Mouse (Mus musculus) WW6 (cell line): ENCODE data around the gene H2afy.
A peak's percentile ranks its signal among the peaks of the same experiment; 100 is the strongest.

Source experiments
- DNase-seq: peaks from one replicate; pipeline ENCODE4 v3.0.0-alpha.2; 2013; ENCODE audit warnings: low read depth, low spot score

The H2afy gene

DNA sequence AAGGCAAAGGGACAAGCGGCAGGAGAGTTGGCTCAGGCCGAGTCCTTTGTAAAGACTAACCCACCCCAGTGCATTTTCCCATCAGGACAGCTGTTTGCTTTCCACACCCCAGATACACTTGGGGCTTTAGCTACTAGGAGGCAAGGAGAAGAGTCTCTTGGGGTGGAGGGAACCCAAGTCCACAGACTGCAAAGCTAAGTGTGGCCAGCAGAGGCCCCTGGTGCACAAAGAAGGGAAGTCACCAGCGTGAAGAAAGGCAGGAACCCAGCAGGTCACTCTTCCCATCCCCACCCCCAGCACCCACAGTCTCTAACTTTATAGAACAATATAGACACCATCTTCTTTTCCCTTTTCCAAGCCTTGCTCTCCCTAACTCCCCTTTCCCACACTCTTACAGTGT is 9.4 kb upstream of the H2afy start:
- no peak for DNase-seq

DNA sequence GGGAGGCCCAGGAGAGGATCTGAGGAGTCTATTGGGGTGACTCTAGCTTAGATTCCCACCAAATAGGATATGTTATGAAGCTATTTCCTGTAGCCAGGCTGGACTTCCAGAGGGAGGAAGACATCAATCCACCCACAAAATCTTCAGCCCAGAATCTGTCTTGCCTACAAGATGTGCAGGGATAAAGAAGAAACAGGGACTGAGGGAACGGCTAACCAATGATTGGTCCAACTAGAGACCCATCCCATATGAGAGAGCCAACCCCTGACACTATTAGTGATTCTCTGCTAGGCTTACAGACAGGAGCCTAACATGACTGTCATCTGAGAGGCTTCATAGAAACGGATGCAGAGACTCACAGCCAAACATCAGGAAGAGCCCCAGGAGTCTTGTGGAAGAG is 7.9 kb upstream of the H2afy start:
- no peak for DNase-seq

DNA sequence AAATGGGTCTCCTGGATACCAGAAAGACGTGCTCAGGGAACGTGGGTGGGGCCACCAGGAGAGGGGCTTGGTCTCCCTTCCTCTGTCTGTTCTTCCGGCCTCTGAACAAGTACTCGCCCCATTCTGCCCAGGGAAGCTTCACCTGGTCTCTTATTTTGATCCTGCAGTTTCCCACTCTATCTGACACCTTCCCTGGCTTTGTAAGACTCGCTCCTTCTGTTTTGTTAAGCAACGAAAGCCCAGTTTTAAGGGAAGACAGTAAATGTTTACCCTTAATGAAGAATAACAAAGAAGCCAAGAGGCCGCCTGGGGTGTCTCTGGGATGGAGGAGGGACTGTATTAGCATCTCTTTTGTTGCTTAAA is 7.0 kb upstream of the H2afy start:
- peak; percentile 82 for DNase-seq

DNA sequence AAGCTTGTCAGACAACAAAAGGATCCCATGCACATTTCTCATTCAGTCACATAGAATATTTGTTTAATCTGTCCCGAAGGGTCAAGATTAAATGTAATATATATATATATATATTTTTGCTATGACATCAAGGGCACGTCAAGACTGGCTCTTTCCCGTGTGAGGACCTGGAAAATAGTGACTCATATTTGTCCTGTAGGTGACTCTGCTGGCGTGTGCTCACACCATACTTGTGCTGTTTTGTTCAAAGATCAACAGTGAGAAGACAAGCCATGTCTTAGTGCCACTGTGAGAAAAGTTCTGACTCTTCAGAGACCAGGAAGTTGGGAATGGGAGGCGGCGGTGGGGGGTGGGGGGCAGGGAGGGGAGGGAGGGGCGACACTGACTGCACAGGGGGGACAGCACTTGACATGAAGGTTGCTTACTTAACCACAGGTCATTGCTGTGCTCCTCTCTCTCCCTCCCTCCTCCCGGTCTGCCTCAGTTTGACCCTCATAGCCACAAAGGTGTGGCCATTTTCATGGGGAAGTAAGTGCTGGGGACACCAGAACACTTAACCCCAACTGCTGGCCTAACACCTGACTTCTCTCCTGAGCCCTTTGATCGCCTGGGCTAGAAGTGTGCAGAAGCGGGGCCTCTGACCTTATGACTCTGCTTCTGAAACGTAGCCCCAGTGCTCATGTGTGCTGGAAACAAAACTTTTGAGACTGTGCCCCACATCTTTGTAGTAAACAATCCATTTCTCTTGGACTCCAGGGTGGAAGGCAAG is 6.4 kb upstream of the H2afy start:
- DNase-seq, result no peak

DNA sequence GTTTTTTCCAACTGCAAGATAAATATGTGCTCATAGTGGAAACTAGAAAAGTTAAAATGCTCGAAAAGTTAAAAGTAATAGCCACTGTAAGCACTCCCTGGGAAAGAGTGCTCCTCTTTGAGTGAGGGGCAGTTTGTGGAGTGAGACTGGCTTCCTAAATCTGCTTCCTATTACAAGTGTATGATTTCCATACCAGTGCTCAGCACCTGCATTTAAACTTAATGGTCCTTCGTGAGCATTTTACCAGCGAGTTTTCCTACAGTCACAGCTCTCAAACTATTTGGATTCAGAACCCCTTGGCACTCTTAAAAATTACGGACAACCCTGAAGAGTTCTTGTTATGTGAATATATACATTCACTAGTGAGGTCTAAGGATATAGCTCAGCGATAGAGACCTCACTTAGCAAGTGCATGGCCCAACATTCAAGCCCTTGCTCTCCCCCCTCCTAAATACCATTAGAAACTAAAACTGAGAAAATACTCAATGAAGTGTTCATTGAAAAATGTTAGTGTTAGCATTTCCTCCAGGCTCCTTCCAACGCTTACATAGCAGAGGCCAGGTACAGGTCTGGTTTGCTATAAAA is 3.1 kb upstream of the H2afy start:
- DNase-seq, result no peak

DNA sequence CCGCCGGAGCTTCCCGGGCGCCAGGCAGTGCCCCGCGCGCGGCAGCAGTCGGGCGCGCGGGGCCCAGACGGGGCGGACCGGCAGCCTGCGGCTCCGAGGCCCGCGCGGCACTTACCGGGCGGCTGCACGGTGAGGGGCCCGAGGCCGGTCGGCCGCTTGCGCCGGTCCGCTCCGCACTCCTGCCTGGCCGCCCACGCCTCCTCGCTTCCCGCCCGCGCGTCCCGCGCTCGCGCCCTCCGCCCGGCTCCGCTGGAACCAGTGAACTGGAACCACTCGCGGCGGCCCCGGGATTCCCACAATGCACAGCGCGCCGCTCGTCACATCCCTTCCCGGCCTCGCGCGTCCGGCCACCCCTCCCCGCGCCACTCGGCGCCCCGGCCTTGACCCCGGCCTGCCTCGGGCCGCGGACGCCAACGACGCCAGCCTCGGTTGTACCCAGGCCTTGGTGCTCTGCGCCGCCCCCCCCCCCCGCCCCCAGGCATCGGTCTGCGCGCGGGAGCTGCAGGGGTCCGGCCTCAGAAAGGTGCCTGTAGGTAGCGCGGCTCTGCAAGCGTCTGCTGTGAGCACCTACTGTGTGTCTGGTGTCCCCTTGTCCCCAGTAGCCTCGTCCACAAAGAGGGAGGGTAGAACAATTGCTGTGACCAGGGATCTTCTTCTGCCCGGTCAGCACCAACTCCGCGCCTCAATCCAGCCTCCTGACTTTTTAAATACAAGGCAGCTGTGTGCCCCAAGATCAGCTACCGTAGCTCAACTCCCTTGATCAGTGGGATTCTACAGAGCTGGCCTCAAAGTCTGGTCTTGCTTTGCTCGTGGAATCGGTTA is 719 bp downstream of the H2afy start:
- DNase-seq, result no peak

DNA sequence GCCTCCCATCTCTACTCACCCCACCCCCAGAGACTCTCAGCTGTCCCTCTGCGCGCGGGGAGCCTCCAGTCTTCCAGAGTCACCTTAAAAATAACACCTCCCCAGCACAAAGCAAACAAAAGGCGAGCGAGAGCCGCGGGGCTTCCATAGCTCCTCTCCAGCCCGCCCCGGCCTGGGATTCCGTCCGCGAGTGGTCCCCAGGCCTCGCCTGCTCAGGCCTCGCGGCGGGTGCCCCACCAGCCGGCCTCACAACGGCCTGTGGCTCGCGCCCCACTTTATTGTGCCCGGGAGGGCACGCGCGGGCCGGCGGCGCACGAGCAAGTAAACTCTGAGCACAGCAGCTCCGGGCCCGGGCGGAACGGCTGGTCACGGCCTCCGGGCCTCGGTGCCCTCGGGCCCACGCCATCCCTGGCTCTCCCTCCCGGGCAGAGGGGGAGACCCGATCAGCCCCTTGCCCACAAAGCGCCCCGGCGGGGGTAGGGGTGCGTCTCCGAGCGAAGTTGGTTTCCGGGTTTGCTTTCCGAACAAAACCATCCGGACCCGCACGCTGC is 1.5 kb downstream of the H2afy start:
- DNase-seq, result no peak

DNA sequence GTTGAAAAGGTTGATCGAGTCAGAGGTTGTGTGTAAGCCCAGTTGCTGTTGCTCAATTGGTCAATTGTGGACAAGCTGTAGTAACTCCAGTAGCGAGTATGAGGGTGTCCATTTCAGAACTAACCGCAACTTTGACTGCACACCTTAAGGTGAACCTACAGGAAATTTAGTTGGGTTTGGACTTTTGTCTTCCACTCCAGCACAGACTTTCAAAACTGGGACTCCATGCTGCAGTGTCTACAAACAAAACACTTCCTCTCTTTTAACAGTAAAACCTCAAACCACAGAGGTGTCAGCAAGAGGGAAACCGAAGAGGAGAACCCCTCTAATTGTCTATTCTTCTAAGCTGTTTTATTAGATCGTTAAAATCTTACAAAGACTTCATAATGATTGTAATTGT is 2.1 kb downstream of the H2afy start:
- no peak for DNase-seq

DNA sequence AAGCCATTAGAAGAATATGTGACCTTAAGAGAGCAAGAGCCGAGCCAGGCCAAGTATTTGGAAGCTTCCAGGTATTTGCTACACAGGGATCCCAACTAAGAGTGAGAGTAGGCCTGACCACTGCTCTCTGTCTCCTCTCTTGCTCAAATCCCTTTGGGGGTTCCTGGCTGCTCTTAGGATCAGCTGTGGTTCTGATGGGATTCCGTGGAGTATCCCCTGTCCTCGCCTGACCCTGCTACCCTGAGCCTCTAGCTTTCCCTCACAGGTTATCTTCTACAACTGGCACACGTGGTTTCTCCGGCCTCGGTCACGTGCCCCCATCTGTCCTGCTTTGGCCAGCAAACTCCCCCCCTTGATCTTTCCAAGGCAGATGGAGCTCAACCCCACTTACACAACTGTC is 3.2 kb downstream of the H2afy start:
- no peak for DNase-seq

DNA sequence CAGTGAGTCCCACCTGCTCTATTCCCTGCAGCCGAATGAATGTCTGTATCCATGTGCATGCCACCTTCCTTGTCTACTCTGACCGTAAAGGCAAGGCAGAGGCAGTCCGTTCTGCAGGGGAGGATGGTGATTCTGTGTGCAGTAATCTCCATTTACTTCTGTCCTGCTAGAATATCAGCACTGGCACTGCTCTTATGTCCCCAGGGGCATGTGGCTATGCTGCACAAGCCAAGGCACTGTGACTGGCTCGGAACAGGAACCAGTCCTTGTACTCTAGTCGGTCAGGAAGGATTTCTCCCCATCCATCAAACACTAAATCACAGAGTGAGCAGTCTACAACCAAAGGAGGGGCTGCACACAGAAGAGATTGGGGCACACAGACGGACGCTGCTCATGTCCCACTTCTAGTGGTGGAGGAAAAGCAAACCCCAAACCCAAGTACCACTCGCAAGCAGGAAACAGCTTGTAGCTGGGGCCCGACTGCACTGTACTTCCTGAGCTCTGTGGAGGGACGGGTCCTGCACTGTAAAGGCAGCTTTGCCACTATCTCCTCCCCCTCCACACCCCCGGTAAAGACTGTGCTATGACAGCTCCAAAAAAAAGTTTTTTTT is 3.7 kb downstream of the H2afy start:
- no peak for DNase-seq

DNA sequence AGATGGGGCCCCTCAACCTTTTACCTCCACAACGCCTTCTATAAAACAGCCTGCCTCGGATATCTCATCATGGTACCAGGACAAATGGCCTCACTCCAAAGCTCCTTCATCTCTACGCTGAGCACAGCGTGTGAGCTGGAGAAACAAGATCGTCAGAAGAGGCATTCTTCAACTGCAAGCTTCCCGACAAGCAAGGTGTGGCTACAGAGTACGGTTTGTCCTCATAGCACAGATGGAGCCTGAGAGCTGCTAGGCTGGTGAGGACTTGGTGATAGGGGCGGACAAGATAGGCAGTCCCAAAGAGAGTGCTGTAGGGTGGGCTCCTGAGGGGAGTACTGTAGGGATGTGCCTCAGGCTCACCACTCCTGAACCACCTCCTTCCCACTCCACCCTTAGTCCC is 5.6 kb downstream of the H2afy start:
- no peak for DNase-seq

DNA sequence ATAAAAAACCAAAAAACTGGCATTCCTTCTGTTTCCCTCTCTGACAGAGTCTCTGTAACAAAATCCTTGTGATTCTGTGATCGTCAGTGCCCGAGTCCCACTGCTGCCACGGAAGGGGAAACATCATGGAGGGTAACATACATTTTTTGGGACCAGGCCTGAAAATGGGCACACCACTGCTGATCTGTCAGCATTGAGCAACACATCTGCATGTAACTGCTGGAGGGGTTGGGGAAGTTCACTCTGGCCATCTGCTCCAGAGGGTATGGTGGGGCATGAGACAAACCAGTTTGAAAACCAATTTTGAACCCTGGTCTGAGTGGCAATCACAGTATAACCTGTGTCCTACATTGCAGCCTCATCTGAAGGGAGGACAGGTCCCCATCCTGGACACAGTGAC is 6.6 kb downstream of the H2afy start:
- no peak for DNase-seq

DNA sequence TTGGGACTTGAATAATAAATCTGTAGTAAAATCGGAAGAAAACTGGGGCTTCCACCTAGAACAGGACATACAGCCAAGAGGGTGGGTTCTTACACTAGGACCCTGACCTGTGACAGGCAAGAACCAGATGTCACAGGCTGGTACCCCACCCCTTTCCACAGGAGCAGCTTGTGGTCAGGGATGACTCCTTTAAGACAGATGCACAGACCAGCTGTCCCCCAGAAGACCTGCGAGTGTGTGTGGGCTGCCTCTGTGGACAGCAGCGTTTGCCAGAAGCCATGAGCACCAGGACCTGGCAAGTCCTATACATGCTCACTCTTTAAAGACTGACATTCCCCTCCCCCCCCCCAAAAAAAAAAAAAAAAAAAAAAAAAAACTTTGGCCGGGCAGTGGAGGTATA is 7.1 kb downstream of the H2afy start:
- DNase-seq, result no peak

DNA sequence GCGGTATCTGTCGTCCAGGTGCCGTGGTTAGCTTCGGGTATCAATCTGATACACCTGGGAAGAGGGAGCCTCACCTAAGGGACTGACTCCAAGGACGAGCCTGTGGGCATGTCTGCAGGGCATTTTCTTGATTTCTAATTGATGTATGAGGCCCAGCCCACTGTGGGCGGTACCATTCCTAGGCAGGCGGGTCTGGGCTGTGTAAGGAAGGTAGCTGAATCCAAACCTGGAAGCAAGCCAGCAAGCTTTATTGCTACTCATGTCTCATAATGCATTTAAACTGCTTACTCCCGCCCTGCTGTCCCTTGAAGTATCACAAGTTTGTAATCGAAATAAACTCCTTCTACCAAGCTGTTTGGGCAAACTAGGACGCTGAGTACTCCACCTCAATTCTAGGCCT is 10.5 kb downstream of the H2afy start:
- DNase-seq, result no peak

DNA sequence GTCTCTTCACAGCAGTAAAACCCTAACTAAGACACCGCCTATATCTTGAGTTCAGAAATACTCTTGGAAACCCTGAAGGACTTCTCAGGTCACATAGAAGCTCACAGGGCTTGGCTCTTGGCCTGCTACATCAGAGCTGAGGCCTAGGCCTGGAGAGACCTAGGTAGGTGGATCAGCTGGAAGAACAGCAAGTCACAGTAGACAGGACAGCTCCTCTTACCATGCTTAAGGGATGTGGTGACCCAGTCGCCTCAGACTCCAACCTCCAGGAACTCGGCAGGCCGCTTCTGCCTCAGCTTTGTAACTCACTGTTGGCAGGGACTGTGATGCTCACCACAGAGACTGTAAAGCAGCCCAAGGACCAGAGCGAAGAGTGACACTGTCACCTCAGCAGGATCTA is 13.1 kb downstream of the H2afy start:
- DNase-seq, result no peak

DNA sequence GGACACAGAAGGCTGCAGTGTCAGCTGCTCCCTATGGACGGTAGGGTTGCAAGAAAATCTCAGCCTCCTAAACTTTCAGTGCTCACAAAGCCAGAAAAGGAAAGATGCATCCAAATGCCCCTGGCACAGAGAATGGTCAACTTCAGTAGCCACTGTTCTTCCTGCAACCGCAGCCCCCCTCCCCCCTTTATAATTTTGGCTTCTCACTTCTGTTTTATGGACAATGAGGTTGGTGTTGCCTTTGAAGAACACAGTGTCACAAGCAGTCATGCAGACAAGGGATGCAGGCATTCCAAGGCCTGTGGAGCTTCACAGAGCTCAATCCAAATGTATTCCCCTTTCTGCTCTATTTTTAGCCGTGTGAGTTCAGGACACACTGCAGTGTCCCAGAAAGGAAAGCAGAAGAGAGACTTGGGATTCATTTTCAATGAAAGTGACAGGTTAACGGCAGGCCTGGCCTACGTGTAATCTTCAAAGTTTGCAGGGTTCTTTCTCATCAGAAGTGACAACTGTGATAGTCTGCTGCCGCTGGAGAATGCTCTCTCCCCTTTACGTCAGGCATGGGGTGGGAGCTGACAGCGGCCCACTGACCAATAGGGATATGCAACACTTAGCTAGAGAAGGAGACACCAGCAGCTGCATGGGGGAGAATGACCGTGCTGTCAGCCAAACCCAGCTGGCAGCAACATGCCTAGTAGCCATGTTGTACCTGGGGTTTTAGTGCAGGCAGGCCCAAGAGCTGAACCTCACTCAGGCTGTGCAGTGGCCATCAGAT is 18.0 kb downstream of the H2afy start:
- DNase-seq, result no peak

DNA sequence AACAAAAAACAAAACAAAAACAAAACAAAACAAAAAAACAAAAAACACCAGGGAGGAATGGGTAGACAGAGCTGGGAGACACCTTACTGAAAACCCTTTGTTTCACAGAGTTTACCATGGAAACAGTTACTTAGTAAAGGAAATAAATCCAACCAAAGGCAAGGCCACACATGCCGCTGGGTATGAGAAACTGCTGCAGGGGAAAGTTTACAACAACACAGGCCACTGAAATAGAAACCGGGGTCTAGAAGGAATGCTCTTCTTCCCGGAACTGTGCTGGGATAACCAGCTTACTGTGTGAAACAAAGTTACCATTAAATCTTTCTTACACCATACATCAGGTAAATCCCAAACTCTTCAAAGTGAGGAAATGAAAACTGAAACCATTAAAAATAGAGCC is 20.3 kb downstream of the H2afy start:
- DNase-seq, result no peak

DNA sequence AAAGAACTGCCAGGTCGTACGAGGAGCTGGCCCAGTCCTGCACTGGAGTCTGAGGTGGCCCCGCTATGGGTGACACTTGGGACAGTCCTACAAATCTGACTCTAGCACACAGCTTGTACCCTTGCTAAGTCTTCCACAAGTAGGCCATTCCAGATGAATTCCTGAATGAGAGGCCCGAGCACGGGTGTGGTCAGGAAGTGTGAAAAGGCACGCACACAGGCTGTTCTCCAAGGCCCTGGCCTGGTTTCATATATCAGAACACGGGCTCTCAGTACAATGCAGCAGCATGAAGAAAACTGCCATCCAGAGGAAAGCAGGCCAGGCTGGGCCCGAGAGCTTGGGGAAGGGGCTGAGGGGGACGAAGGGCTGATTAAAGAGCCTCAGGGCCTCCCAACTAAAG is 20.8 kb downstream of the H2afy start:
- no peak for DNase-seq

DNA sequence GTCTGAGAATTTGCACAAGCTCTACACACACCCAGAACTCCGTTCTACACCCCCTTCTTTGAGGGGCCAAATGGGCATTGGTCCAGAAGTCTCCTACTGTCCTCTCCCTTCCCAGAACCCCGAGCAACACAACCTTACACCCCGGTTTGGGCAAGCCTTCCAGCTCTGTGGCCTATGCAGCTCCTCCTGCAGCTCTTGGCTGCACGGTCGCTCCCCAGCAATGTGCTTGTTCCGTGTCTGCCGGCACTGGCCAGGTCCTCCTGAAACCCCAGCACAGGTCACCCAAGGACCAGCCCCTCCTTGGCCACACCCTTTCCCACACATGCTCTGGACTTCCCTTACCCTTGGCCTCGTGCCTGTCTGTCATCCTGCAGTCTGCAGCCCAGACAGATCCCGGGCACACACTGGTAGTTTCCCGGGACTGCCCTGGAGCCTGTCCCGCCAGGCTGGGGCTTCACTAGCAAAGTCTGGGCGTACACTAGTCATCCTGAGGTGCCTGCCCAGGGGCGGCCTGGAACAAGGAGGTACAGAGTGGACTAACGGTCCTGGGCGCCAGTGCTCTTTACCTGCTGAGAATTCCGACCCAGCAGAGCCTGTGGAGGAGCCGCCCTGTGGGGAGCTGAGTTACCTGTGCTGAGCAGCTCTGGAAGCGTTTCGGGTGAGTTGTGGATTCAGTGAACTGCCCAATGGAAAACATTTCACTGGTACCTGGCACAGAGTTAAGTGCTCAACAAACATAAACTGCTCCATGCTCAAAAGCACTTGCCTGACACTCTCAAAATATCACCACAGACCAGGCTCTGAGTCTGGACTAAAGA is 22.5 kb downstream of the H2afy start:
- DNase-seq, result no peak

DNA sequence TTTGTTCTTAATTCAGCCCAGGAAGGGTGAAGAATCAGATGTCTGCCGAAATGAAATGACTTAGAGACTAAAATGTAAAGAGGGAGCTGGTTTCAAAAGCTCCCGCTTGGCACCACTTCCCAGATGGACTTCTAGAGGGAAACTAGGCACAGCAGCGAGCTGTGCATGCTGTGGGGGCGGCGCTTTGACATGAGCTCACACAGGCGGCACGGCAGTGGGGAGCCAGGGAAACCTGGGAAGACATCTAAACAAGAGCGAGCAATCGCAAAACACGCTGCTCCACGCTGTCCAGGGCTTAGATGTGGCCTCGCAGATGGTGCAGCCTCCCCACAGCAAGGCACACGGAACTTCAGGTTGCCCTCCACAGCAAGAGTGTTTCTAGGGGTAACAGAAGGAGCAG is 23.2 kb downstream of the H2afy start:
- DNase-seq, result no peak

DNA sequence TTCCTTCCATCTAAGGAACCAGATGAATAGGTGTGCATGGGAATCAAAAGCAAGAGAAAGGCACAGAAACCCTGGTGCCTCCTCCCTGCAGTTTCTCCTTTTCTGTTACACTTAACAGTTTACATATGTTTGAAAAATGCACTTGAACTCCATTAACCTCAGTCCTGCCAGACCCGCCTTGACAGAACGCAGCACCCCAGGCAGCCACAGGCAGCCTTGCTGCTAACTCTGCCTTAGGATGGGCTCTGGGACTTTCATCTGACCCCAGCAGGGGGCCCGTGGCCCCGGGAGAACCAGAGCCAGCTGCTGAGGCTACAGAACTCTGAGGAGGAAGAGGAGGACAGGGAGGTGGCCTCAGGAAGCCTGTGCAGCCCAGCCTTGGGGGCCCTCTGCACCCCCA is 23.7 kb downstream of the H2afy start:
- DNase-seq, result no peak
